Comparison of ENCODE assay signal across 8 mouse cellular contexts in genomic region chr3:88950576-88951326, GRCm38 (mm10). TPM values are rescaled to one million over a fixed set of nuclear protein-coding genes. Genes with fewer than 3 reads are reported as not detected.
DNase-seq lines count a peak whose midpoint lies in the region; ATAC-seq lines count a peak whose summit lies in the region.

Gene Ash1l (plus strand): TSS chr3:88950622.
Gene Dap3 (minus strand): TSS chr3:88951181.

- H3K9ac ChIP-seq in lung, embryonic 16.5 days (ENCODE audit: low read length), result peak within 1 kb of the TSS; percentile 99

- peak within 1 kb of the TSS; percentile 77 for H3K4me2 ChIP-seq in lung, embryonic 16.5 days (ENCODE audit: low read depth, low read length)

- no peaks in the 10 kb centered on the region for H3K36me3 ChIP-seq in lung, embryonic 16.5 days (ENCODE audit: control insufficient read depth, insufficient read depth, low read length)

- H3K4me3 ChIP-seq in lung, embryonic 16.5 days (ENCODE audit: low read length), result peak within 1 kb of the TSS; percentile 72

- no peaks in the 10 kb centered on the region for H3K27me3 ChIP-seq in lung, embryonic 16.5 days (ENCODE audit: control insufficient read depth, insufficient read depth, low read depth, low read length)

- H3K9me3 ChIP-seq in lung, embryonic 16.5 days (ENCODE audit: control insufficient read depth, low read length), result no peaks in the 10 kb centered on the region

- ATAC-seq in frontal cortex, adult (ENCODE audit: low TSS enrichment), result peak; percentile 78
- peak; percentile 80 to 81 for ATAC-seq in hematopoietic stem cell, adult 5-6 weeks (replicated peaks in 1 of 2; ENCODE audit: insufficient read depth in 1 of 2, low FRiP score in 2 of 2, low TSS enrichment in 1 of 2, low read depth in 1 of 2, poor library complexity in 2 of 2, severe bottlenecking in 2 of 2)
- ATAC-seq in lung, embryonic 16.5 days (ENCODE audit: low read depth), result peak; percentile 72

- peak; percentile 86 for DNase-seq in MN1 (ENCODE audit: low spot score)
- peak; percentile 83 for DNase-seq in cerebellum, adult 11-12 months
- peak; percentile 71 for DNase-seq in layer of hippocampus, adult 9-11 months
- peak; percentile 70 for DNase-seq in ovary, postnatal 10 days (ENCODE audit: low spot score)
- peak; percentile 86 for DNase-seq in thymus, postnatal 25 days

- under 1% methylated on average over 42 of the region's 64 CpGs for WGBS in lung, embryonic 16.5 days

- H3K27ac ChIP-seq in lung, embryonic 16.5 days (ENCODE audit: low read length), result peak within 1 kb of the TSS; percentile 100

- H3K4me1 ChIP-seq in lung, embryonic 16.5 days (replicated peaks; ENCODE audit: control insufficient read depth, insufficient read depth, low read length), result peaks cover 17% of the 10 kb centered on the region

RNA-seq across cellular contexts. Expression of gene Ash1l, which starts in this region (rescaled TPM):
- total RNA-seq in hematopoietic stem cell, adult 5-6 weeks (2017), result 45.2 and 49.2 TPM in 2 replicates
- polyA plus RNA-seq in lung, embryonic 16.5 days (2015; fragmentation: Nextera tagmentation; extraction: Ambion mirVana), result 19.4 and 20.6 TPM in 2 replicates

RNA-seq across cellular contexts. Expression of gene Dap3, which starts in this region (rescaled TPM):
- 67.4 and 78.0 TPM in 2 replicates for total RNA-seq in hematopoietic stem cell, adult 5-6 weeks (2017)
- polyA plus RNA-seq in lung, embryonic 16.5 days (2015; fragmentation: Nextera tagmentation; extraction: Ambion mirVana), result 126 and 130 TPM in 2 replicates

Comparison
In these comparisons a context has a peak if more than half of its experiments do, and no peak if none do; other contexts are left out.
1. Peak in every context shown above with its lines: DNase-seq, ATAC-seq, H3K4me3 ChIP-seq and H3K27ac ChIP-seq.